Mouse (Mus musculus): Measurements from ENCODE around the gene Slc2a12. TPM values are rescaled to one million over a fixed set of nuclear protein-coding genes. Genes with fewer than 3 reads are reported as not detected.
A peak's percentile ranks its signal among the peaks of the same experiment; 100 is the strongest.

Gene Slc2a12
- polyA plus RNA-seq, 1 experiment from 2014 or later = 0.99 TPM

GRCm38 (mm10) chr10:22731272-22732093, 86.7 kb downstream of the Slc2a12 start, which contains the start of gene Tbpl1:
TSS of gene Tbpl1 (minus strand) at chr10:22731938.
- Histone ChIP-seq H3K4me3 (ENCODE audit: low read depth, low read length) (peak within 1 kb of the TSS; percentile 69), H3K27me3 (ENCODE audit: control insufficient read depth, insufficient read depth, low read length) (no peaks in the 10 kb centered on the region), H3K4me1 (ENCODE audit: control insufficient read depth, insufficient read depth, low read length) (peaks cover 18% of the 10 kb centered on the region), H3K4me2 (ENCODE audit: low read depth, low read length) (peak within 1 kb of the TSS; percentile 96), H3K36me3 (ENCODE audit: control insufficient read depth, insufficient read depth, low read length) (no peaks in the 10 kb centered on the region), H3K9ac (replicated peaks; ENCODE audit: low read depth, low read length) (peak within 1 kb of the TSS; percentile 84), H3K27ac (ENCODE audit: low read depth, low read length) (peak within 1 kb of the TSS; percentile 90), H3K9me3 (ENCODE audit: control insufficient read depth, low read length) (no peaks in the 10 kb centered on the region)
- under 1% methylated on average over 68 of the region's 77 CpGs for WGBS
- ATAC-seq (ENCODE audit: low read depth) = peak; percentile 99

GRCm38 (mm10) chr10:22732181-22732580, 87.4 kb downstream of the Slc2a12 start:
- peak overlapping the region; percentile 69 for H3K4me3 ChIP-seq (ENCODE audit: low read depth, low read length)
- no peaks in the 10 kb centered on the region for H3K36me3 ChIP-seq (ENCODE audit: control insufficient read depth, insufficient read depth, low read length)
- H3K9me3 ChIP-seq (ENCODE audit: control insufficient read depth, low read length) = no peaks in the 10 kb centered on the region
- 60% methylated on average over 10 of the region's 10 CpGs for WGBS
- H3K9ac ChIP-seq (replicated peaks; ENCODE audit: low read depth, low read length) = peak overlapping the region; percentile 84; the same call in 1 of the 2 replicates
- peaks cover 16% of the 10 kb centered on the region for H3K4me1 ChIP-seq (ENCODE audit: control insufficient read depth, insufficient read depth, low read length)
- H3K27ac ChIP-seq (ENCODE audit: low read depth, low read length) = peak overlapping the region; percentile 90; the same call in 1 of the 2 replicates
- ATAC-seq (ENCODE audit: low read depth) = no peak
- peak overlapping the region; percentile 96 for H3K4me2 ChIP-seq (ENCODE audit: low read depth, low read length)
- H3K27me3 ChIP-seq (ENCODE audit: control insufficient read depth, insufficient read depth, low read length) = no peaks in the 10 kb centered on the region

- Histone ChIP-seq H3K4me2 (ENCODE audit: low read depth, low read length) (no peak overlapping the region), H3K27ac (ENCODE audit: low read depth, low read length) (peak overlapping the region; percentile 69), H3K9ac (replicated peaks; ENCODE audit: low read depth, low read length) (no peak overlapping the region), H3K9me3 (ENCODE audit: control insufficient read depth, low read length) (no peaks in the 10 kb centered on the region), H3K27me3 (ENCODE audit: control insufficient read depth, insufficient read depth, low read length) (no peaks in the 10 kb centered on the region), H3K4me3 (ENCODE audit: low read depth, low read length) (no peak overlapping the region), H3K4me1 (ENCODE audit: control insufficient read depth, insufficient read depth, low read length) (no peaks in the 10 kb centered on the region), H3K36me3 (ENCODE audit: control insufficient read depth, insufficient read depth, low read length) (no peaks in the 10 kb centered on the region)
- 61% methylated on average over 7 of the region's 7 CpGs for WGBS
- peak; percentile 2; the same call in 1 of the 2 replicates for ATAC-seq (ENCODE audit: low read depth)
These were observed 101.1 kb downstream of the Slc2a12 start for GRCm38 (mm10) chr10:22745922-22746321.

GRCm38 (mm10) chr10:22746334-22747322, 101.8 kb downstream of the Slc2a12 start:
- H3K36me3 ChIP-seq (ENCODE audit: control insufficient read depth, insufficient read depth, low read length) = no peaks in the 10 kb centered on the region
- no peaks in the 10 kb centered on the region for H3K4me1 ChIP-seq (ENCODE audit: control insufficient read depth, insufficient read depth, low read length)
- H3K4me2 ChIP-seq (ENCODE audit: low read depth, low read length) = no peak overlapping the region
- no peaks in the 10 kb centered on the region for H3K27me3 ChIP-seq (ENCODE audit: control insufficient read depth, insufficient read depth, low read length)
- H3K27ac ChIP-seq (ENCODE audit: low read depth, low read length) = peak overlapping the region; percentile 69
- WGBS = 41% methylated on average over 13 of the region's 13 CpGs
- H3K4me3 ChIP-seq (ENCODE audit: low read depth, low read length) = no peak overlapping the region
- peak; percentile 98 for ATAC-seq (ENCODE audit: low read depth)
- no peak overlapping the region for H3K9ac ChIP-seq (replicated peaks; ENCODE audit: low read depth, low read length)
- H3K9me3 ChIP-seq (ENCODE audit: control insufficient read depth, low read length) = no peaks in the 10 kb centered on the region

GRCm38 (mm10) chr10:22751175-22751682, 106.4 kb downstream of the Slc2a12 start:
- no peaks in the 10 kb centered on the region for H3K36me3 ChIP-seq (ENCODE audit: control insufficient read depth, insufficient read depth, low read length)
- no peaks in the 10 kb centered on the region for H3K9me3 ChIP-seq (ENCODE audit: control insufficient read depth, low read length)
- H3K4me2 ChIP-seq (ENCODE audit: low read depth, low read length) = no peak overlapping the region
- no peaks in the 10 kb centered on the region for H3K27me3 ChIP-seq (ENCODE audit: control insufficient read depth, insufficient read depth, low read length)
- no peak overlapping the region for H3K9ac ChIP-seq (replicated peaks; ENCODE audit: low read depth, low read length)
- H3K4me3 ChIP-seq (ENCODE audit: low read depth, low read length) = no peak overlapping the region
- H3K27ac ChIP-seq (ENCODE audit: low read depth, low read length) = no peak overlapping the region
- H3K4me1 ChIP-seq (ENCODE audit: control insufficient read depth, insufficient read depth, low read length) = no peaks in the 10 kb centered on the region
- no peak for ATAC-seq (ENCODE audit: low read depth)
- 77% methylated on average over 5 of the region's 5 CpGs for WGBS

Small RNA genes lying within 50 kb of the gene (microRNA-seq; reads per million reads assigned to microRNA genes)
- not detected for gene Mir7663

Other genes starting within 250 kb of the Slc2a12 start
- 97.4 and 105 TPM in 2 replicates for gene Tbpl1, start 86.9 kb downstream of the Slc2a12 start, polyA plus RNA-seq (2014; fragmentation: Nextera tagmentation; extraction: Ambion mirVana)
- not detected in 2 replicates for gene Tcf21, start 175.2 kb downstream of the Slc2a12 start, polyA plus RNA-seq (2014; fragmentation: Nextera tagmentation; extraction: Ambion mirVana)

Data from neural tube, embryonic 14.5 days (tissue).